Mouse (Mus musculus) liver, postnatal 0 days (tissue): ENCODE results near the gene Kcna2. TPM values are rescaled to one million over a fixed set of nuclear protein-coding genes. Genes with fewer than 3 reads are reported as not detected.

Experiments
- ATAC-seq: fragments of 200-750 bp; cut with Nextera tagmentation; 2 replicates; pipeline ENCODE4 v1.8.0; 2017; ENCODE audit warnings: mild to moderate bottlenecking, moderate library complexity
- DNase-seq: peaks from one replicate; pipeline ENCODE4 v3.0.0-alpha.2; 2016
- H3K27ac ChIP-seq: fragments of 300-500 bp; sonication (generic); 2 replicates; pipeline ENCODE4 v1.5.1; 2014; ENCODE audit warnings: antibody characterized with exemption, moderate library complexity, mild to moderate bottlenecking, low read depth
- H3K27me3 ChIP-seq: fragments of 300-500 bp; sonication (generic); 2 replicates; pipeline ENCODE4 v1.6.1; 2014; ENCODE audit warnings: low read length, control low read depth, mixed read lengths; ENCODE audit not compliant: insufficient read depth
- H3K36me3 ChIP-seq: fragments of 300-500 bp; sonication (generic); replicated peaks from 2 replicates; pipeline ENCODE4 v1.6.1; 2014; ENCODE audit warnings: mild to moderate bottlenecking, control low read depth, low read length, moderate library complexity, mixed read lengths; ENCODE audit not compliant: insufficient read depth
- H3K4me1 ChIP-seq: fragments of 300-500 bp; sonication (generic); 2 replicates; pipeline ENCODE4 v1.6.1; 2014; ENCODE audit warnings: antibody characterized with exemption, mild to moderate bottlenecking, control low read depth; ENCODE audit not compliant: insufficient read depth
- H3K4me2 ChIP-seq: fragments of 300-500 bp; sonication (generic); 2 replicates; pipeline ENCODE4 v1.6.1; 2014; ENCODE audit warnings: low read depth, mild to moderate bottlenecking, low read length, moderate library complexity, mixed read lengths
- H3K4me3 ChIP-seq: fragments of 300-500 bp; sonication (generic); 2 replicates; pipeline ENCODE4 v1.5.1; 2014; ENCODE audit warnings: low read depth, low read length
- H3K9ac ChIP-seq: fragments of 300-500 bp; sonication (generic); replicated peaks from 2 replicates; pipeline ENCODE4 v1.6.1; 2014; ENCODE audit warnings: mild to moderate bottlenecking, moderate library complexity
- H3K9me3 ChIP-seq: fragments of 300-500 bp; sonication (generic); 2 replicates; pipeline ENCODE4 v1.6.1; 2016; ENCODE audit warnings: mild to moderate bottlenecking, control low read depth, low read length, mixed read lengths
- CTCF ChIP-seq: sonication (generic); IDR thresholded peaks from 2 replicates; pipeline ENCODE4 v1.5.1; 2016; ENCODE audit warnings: antibody characterized with exemption, low read depth
- EP300 ChIP-seq: IDR thresholded peaks from 2 replicates; pipeline ENCODE4 v1.6.1; 2016; ENCODE audit warnings: antibody characterized with exemption, low read depth, mild to moderate bottlenecking
- WGBS: fragments of 180-500 bp; shearing (Covaris S2); extraction: QIAGEN DNeasy Blood & Tissue Kit; methylation state at CpG from one replicate; pipeline ENCODE4 v1.1.7; 2014; ENCODE audit not compliant: insufficient replicate concordance; 5-methylcytosine and 5-hydroxymethylcytosine counted together
- polyA plus RNA-seq: library from polyadenylated mRNA; unstranded; fragments of >200 nt; fragmentation: Nextera tagmentation; extraction: Ambion mirVana; gene quantifications from 2 replicates; pipeline ENCODE4 v1.2.1, GENCODE M21; 2015

Gene Kcna2
- polyA plus RNA-seq, 1 experiment from 2014 or later: 0.11 TPM

DNA sequence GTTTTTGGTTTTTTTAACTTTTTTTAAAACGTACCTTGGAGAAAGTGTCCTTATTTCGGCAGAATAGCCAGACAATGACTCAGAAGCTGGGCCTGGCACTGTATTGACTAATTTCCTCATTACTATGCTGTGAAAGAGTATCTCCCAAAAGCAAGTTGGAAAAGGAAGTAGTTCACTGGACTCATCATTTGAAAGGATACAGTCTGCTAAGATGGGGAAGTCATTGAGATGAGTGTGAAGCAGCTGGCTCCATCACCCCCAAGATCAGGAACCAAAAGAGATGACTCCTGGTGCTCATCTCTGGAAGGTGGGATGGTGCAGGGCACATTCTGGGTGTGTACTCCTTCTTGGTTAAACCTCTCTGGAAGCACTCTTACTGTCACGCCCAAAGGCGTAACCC is 13.5 kb upstream of the Kcna2 start:
- no peak for DNase-seq
- TF ChIP-seq EP300 (no peak), CTCF (no peak)
- WGBS: 70% methylated on average over 4 of the region's 4 CpGs

DNA sequence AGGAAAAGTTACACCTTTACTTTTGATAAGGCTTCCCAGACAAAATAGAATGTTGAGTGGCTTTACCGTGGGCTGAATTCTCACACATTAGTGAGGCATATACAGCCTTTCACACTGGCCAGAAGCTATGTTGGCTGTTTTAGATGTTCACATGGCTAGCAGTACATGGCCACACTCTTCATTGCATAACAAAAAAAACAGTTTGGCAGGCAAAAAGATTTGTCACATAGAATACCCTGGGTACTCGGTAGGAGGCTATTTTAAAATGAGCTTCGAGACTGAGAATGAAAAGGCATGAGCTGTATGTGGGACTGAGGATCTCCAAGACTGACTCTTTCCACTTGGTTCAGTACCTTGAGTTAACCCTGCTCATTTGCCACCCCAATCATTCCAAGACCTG is 12.1 kb upstream of the Kcna2 start:
- no peaks in the 10 kb centered on the region for H3K36me3 ChIP-seq
- H3K27ac ChIP-seq: no peak overlapping the region
- 84% methylated on average over 3 of the region's 3 CpGs for WGBS
- H3K4me1 ChIP-seq: no peaks in the 10 kb centered on the region
- no peaks in the 10 kb centered on the region for H3K27me3 ChIP-seq
- H3K9ac ChIP-seq: no peak overlapping the region
- no peaks in the 10 kb centered on the region for H3K9me3 ChIP-seq
- no peak for ATAC-seq
- H3K4me2 ChIP-seq: no peak overlapping the region
- DNase-seq: no peak
- H3K4me3 ChIP-seq: no peak overlapping the region
- TF ChIP-seq EP300 (no peak), CTCF (no peak)

More for the DNA sequence above, 13.5 kb upstream of the Kcna2 start:
- ATAC-seq: no peak
- Histone ChIP-seq H3K4me2 (no peak overlapping the region), H3K9me3 (no peaks in the 10 kb centered on the region), H3K4me3 (no peak overlapping the region), H3K27me3 (no peaks in the 10 kb centered on the region), H3K27ac (no peak overlapping the region), H3K9ac (no peak overlapping the region), H3K36me3 (no peaks in the 10 kb centered on the region), H3K4me1 (no peaks in the 10 kb centered on the region)

DNA sequence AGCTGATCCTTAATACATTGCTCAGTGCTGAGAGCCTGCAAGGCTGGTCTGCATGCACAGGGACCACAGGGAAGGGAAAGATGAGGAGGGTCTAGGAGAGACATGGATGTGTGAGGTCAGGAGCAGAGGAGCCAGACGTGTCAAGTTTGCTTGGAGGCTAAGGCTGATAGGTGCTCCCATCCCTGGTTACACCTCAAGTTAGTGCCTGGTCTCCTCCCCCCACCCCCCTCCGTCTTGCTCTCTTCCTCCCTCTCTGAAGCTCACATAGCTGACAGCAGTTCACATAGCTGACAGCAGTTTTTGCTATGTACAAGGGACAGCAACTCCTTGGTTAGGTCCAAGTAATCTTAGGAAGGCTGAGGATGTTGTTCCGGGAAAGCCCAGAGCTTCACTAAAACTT is 11.5 kb upstream of the Kcna2 start:
- DNase-seq (no peak), ATAC-seq (no peak)
- Histone ChIP-seq H3K27me3 (no peaks in the 10 kb centered on the region), H3K4me1 (no peaks in the 10 kb centered on the region), H3K4me2 (no peak overlapping the region), H3K27ac (no peak overlapping the region), H3K4me3 (no peak overlapping the region), H3K9ac (no peak overlapping the region), H3K9me3 (no peaks in the 10 kb centered on the region), H3K36me3 (no peaks in the 10 kb centered on the region)
- TF ChIP-seq EP300 (no peak), CTCF (no peak)
- 43% methylated on average over 3 of the region's 3 CpGs for WGBS

DNA sequence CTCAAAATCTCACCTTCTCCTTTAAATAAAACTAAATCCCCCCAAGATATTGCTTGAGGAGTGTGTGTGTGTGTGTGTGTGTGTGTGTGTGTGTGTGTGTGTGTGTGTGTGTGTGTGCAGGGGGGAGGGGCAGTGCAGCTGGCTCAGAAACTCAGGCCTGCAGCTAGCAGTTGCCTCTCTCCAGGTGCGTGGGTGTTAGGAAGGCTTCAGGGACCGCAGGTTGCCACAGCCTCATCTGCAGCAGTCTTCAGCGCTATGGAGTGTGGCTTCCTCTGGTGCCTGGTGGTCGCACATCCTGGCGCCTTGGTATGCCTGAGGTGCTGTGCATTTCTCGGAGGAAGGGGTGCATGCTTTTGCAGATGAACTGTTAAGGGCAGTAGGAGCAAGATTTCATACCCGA is 10.9 kb upstream of the Kcna2 start:
- Histone ChIP-seq H3K9me3 (no peaks in the 10 kb centered on the region), H3K4me1 (no peaks in the 10 kb centered on the region), H3K4me2 (no peak overlapping the region), H3K27me3 (no peaks in the 10 kb centered on the region), H3K36me3 (no peaks in the 10 kb centered on the region), H3K9ac (no peak overlapping the region), H3K4me3 (no peak overlapping the region), H3K27ac (no peak overlapping the region)
- ATAC-seq (no peak), DNase-seq (no peak)
- TF ChIP-seq EP300 (no peak), CTCF (no peak)
- 55% methylated on average over 7 of the region's 7 CpGs for WGBS

DNA sequence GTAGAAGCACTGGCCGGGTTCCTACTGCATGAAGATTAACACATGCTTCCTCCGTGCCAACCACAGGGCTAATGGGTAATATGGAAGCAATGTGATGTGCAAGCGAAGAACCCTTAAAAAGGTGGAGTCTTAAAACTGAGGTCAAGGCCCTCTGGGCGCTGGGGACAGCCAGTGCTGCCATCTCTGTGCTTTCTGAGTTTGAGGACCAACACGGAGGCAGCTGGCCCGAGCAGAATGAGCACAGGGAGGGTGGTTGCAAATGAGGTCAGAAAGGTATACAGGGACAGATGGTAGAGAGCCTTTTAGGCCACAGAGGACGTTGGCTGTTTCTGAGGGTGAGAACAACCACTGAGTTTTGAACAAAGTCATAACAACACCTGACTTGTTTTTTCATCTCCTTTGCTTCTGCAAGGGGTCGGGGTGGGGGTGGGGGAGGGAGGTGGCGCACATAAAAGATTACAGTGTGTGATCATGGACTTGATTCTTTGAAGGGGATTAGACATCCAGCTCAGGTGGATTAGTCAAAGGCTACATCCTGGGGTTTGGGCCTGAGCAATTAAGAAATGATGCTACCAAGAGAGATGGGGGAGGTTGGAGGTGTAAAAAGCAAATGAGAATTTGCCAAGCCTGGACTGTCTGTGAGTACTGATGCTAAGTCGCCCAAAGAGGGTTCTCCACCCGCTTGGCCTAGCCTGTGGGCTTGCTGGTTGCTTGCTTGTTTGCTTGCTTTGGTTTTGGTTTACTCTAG is 10.4 kb upstream of the Kcna2 start:
- no peaks in the 10 kb centered on the region for H3K9me3 ChIP-seq
- no peaks in the 10 kb centered on the region for H3K36me3 ChIP-seq
- H3K27ac ChIP-seq: no peak overlapping the region
- H3K4me3 ChIP-seq: no peak overlapping the region
- DNase-seq (no peak), ATAC-seq (no peak)
- no peaks in the 10 kb centered on the region for H3K4me1 ChIP-seq
- no peak for TF ChIP-seq EP300
- TF ChIP-seq CTCF: no peak
- no peak overlapping the region for H3K4me2 ChIP-seq
- H3K9ac ChIP-seq: no peak overlapping the region
- WGBS: 53% methylated on average over 11 of the region's 11 CpGs
- no peaks in the 10 kb centered on the region for H3K27me3 ChIP-seq

- Histone ChIP-seq H3K36me3 (no peaks in the 10 kb centered on the region), H3K27ac (no peak overlapping the region), H3K4me1 (no peaks in the 10 kb centered on the region), H3K9ac (no peak overlapping the region), H3K27me3 (no peaks in the 10 kb centered on the region), H3K4me3 (no peak overlapping the region), H3K9me3 (no peaks in the 10 kb centered on the region), H3K4me2 (no peak overlapping the region)
- no peak for ATAC-seq
- peak; percentile 28 for DNase-seq
- peak; percentile 93 for TF ChIP-seq CTCF
- TF ChIP-seq EP300: no peak
- WGBS: 6% methylated on average over 4 of the region's 4 CpGs
Measured at GRCm38 (mm10) chr3:107094028-107094427, 6.9 kb upstream of the Kcna2 start.

DNA sequence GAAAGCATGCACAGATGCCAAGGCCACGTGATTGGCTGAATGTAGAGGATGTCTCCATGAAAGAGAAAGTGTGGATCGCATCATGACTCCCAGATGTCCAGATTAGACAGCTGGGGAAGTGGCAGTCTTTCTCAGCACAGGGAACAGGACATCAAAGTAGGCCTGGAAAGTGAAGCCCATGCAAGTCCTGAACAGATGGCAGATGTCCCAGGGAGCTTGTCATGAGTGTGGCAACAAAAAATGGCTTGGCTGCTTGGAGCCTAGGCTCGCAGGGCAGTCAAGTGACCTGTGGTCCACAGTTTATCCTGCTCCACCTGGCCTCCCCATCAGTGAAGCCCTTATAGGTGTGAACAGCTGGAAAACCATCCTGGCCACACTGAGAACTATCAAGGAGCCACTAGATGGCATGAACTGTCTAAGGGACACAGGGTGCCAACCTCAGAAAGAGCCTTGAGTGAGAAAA is 4.6 kb upstream of the Kcna2 start:
- Histone ChIP-seq H3K36me3 (no peaks in the 10 kb centered on the region), H3K4me1 (no peaks in the 10 kb centered on the region), H3K9ac (no peak overlapping the region), H3K9me3 (no peaks in the 10 kb centered on the region), H3K27me3 (peaks cover 19% of the 10 kb centered on the region), H3K27ac (no peak overlapping the region), H3K4me2 (no peak overlapping the region), H3K4me3 (no peak overlapping the region)
- 70% methylated on average over 3 of the region's 3 CpGs for WGBS
- ATAC-seq: no peak
- no peak for TF ChIP-seq EP300
- no peak for DNase-seq
